In genomic region chr12:91791822-91792221, GRCm38 (mm10) we compare ENCODE assay signal across 24 mouse cellular contexts.
"Had no signal": no experiment of that assay in that cellular context is flagged by ENCODE, and none has a peak within 500 bp of the region (broad histone marks: within the 10 kb centered on the region; RNA-seq: fewer than 3 reads in every experiment).

No protein-coding gene starts in this region.

- H3K9ac ChIP-seq: heart, embryonic 12.5 days; heart, embryonic 15.5 days; hindbrain, embryonic 13.5 days; intestine, embryonic 15.5 days; limb, embryonic 13.5 days; limb, embryonic 15.5 days; liver, embryonic 12.5 days; liver, embryonic 14.5 days had no signal

- H3K27me3 ChIP-seq: hindbrain, embryonic 13.5 days; intestine, embryonic 15.5 days; limb, embryonic 13.5 days; limb, embryonic 15.5 days; liver, embryonic 12.5 days had no signal

- H3K27ac ChIP-seq: gastrocnemius, adult 2 months; heart, embryonic 10.5 days; heart, embryonic 15.5 days; hindbrain, embryonic 13.5 days; intestine, embryonic 15.5 days; limb, embryonic 13.5 days; limb, embryonic 15.5 days; liver, embryonic 12.5 days; liver, embryonic 14.5 days had no signal

- ATAC-seq: hindbrain, embryonic 16.5 days; inflammation-experienced regulatory T-cells, adult 6 months; intestine, embryonic 15.5 days; intestine, postnatal 0 days; liver, embryonic 12.5 days had no signal

- DNase-seq: gastrocnemius, adult 2 months; gastrocnemius, postnatal 10 days; gastrocnemius, postnatal 25 days; heart, adult 11 months; heart, postnatal 10 days; kidney, adult 18-20 months; kidney, adult 8-10 months; kidney, postnatal 10 days; kidney, postnatal 36 days; layer of hippocampus, adult 9-11 months; layer of hippocampus, postnatal 36 days; left cerebral cortex, postnatal 4 days had no signal

- H3K9me3 ChIP-seq: heart, embryonic 10.5 days; heart, embryonic 12.5 days; heart, embryonic 15.5 days; hindbrain, embryonic 13.5 days; intestine, embryonic 15.5 days; limb, embryonic 13.5 days; limb, embryonic 15.5 days; liver, embryonic 12.5 days had no signal

- H3K4me2 ChIP-seq: heart, embryonic 12.5 days; heart, embryonic 15.5 days; hindbrain, embryonic 13.5 days; intestine, embryonic 15.5 days; limb, embryonic 13.5 days; limb, embryonic 15.5 days; liver, embryonic 12.5 days had no signal

- H3K36me3 ChIP-seq: heart, embryonic 10.5 days; heart, embryonic 12.5 days; heart, embryonic 15.5 days; hindbrain, embryonic 13.5 days; intestine, embryonic 15.5 days; limb, embryonic 13.5 days; limb, embryonic 15.5 days; liver, embryonic 12.5 days had no signal

- H3K4me1 ChIP-seq: hindbrain, embryonic 13.5 days had no signal

- H3K4me3 ChIP-seq: gastrocnemius, adult 2 months; heart, embryonic 10.5 days; heart, embryonic 12.5 days; heart, embryonic 15.5 days; hindbrain, embryonic 13.5 days; intestine, embryonic 15.5 days; limb, embryonic 13.5 days; limb, embryonic 15.5 days; liver, embryonic 12.5 days had no signal
